Mouse (Mus musculus) embryonic fibroblast, embryonic 13.5 days (primary cell): ENCODE data around the gene Lcn11. TPM values are rescaled to one million over a fixed set of nuclear protein-coding genes. Genes with fewer than 3 reads are reported as not detected.
"Not testable (repeated sequence)": the region's sequence is repeated elsewhere in the genome, so short reads cannot be mapped to it uniquely, and the experiment has no call there.

ENCODE experiments used
- H3K27ac ChIP-seq: 2 replicates; pipeline ENCODE4 v1.5.1; 2012; ENCODE audit warnings: low read length, control low read depth, inconsistent platforms; ENCODE audit not compliant: insufficient read depth
- H3K4me1 ChIP-seq: 2 replicates; pipeline ENCODE4 v1.6.1; 2011; ENCODE audit warnings: low read length; ENCODE audit not compliant: control insufficient read depth, insufficient read depth
- H3K4me3 ChIP-seq: 2 replicates; pipeline ENCODE4 v1.5.1; 2011; ENCODE audit warnings: mild to moderate bottlenecking, control low read depth, low read length; ENCODE audit not compliant: insufficient read depth
- CTCF ChIP-seq: IDR thresholded peaks from 2 replicates; pipeline ENCODE4 v1.5.1; 2011; ENCODE audit warnings: mild to moderate bottlenecking, control low read depth, low read length, moderate library complexity, borderline replicate concordance; ENCODE audit not compliant: insufficient read depth
- POLR2A ChIP-seq: IDR thresholded peaks from 2 replicates; pipeline ENCODE4 v1.6.1; 2011; ENCODE audit warnings: low read depth, mild to moderate bottlenecking, control low read depth, low read length, moderate library complexity
- polyA plus RNA-seq: library from polyadenylated mRNA; stranded (reverse); fragments of >200 nt; gene quantifications from 2 replicates; pipeline ENCODE4 v1.2.4, GENCODE M21; 2011; ENCODE audit warnings: low read depth; ENCODE audit not compliant: missing spikeins, insufficient read length

Lcn11 gene
- polyA plus RNA-seq = not detected in 2 replicates

GRCm38 (mm10) chr2:25776717-25777116 lies at the start of gene Lcn11:
Gene Lcn11, plus strand, starts transcription at chr2:25777017.
- H3K4me1 ChIP-seq = no peaks in the 10 kb centered on the region
- TF ChIP-seq POLR2A (no peak), CTCF (no peak)
- no peak within 1 kb of the TSS for H3K27ac ChIP-seq
- no peak within 1 kb of the TSS for H3K4me3 ChIP-seq

GRCm38 (mm10) chr2:25733199-25733930 lies 43.5 kb upstream of the Lcn11 start:
- H3K4me3 ChIP-seq = no peak overlapping the region
- TF ChIP-seq CTCF = no peak
- TF ChIP-seq POLR2A = no peak
- H3K4me1 ChIP-seq = no peaks in the 10 kb centered on the region
- no peak overlapping the region for H3K27ac ChIP-seq

DNA sequence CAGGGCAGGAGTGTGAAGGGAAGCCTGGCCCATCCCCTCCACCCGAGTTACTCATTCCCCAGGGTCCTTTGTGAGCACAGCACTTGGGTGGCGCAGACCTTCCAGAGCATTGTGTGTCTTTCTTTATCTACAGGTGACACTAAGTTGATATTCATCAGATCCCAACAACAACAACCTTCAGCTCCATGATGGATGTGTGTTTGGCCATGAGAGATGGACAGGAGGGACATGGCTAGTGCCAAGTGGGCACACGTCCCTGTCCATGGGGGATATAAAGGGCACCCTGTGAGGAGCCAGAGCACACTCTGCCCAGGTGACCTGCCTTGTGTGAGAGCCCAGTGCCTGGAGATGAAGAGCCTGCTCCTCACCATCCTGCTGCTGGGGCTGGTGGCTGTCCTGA lies 40.1 kb upstream of the Lcn11 start, which contains the start of gene Obp2b:
Gene Obp2b (plus strand): TSS at position 301 of the 400 bp plus-strand sequence.
- H3K27ac ChIP-seq, H3K4me1 ChIP-seq, H3K4me3 ChIP-seq: not testable (repeated sequence)

DNA sequence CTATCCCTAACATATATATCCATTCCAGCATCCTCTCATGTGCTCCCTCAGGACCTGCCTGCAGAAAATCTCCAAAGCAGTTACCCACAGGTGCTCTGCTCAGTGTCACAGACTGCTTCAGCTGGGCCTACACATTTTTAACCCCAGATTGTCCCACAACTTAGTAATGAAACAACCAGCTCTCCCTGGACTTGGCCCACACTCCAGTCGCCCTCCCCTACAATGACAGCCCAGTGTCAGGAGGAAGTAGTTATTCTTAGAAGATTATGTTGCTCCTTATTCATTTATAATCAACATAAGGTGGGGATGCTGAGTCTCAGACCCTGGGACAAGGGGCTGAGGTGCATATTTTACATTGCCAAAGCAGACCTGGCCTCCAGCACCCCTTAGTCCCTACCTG lies 35.1 kb upstream of the Lcn11 start:
- TF ChIP-seq CTCF = no peak
- no peak for TF ChIP-seq POLR2A

DNA sequence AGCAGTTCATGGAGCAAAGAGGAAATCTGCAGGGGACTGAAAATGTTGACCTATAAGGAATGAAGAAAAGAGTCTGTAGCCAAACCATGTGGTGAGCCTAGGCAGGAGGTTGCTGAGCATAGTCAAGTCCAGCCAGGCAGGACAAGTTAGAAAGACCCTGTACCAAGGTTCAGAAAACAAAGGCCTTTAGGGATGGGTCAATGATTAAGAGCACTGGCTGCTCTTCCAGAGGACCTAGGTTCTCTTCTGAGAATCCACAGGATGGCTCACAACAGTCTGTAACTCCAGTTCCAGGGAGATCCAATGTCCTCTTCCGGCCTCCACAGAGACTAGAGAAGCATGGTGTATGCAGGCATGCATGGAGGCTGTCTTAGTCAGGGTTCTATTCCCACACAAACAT lies 22.6 kb upstream of the Lcn11 start:
- Histone ChIP-seq H3K4me1 (no peaks in the 10 kb centered on the region), H3K4me3 (no peak overlapping the region), H3K27ac (no peak overlapping the region)
- no peak for TF ChIP-seq CTCF

More for the DNA sequence above, 35.1 kb upstream of the Lcn11 start:
- no peak overlapping the region for H3K27ac ChIP-seq
- H3K4me1 ChIP-seq = no peaks in the 10 kb centered on the region
- no peak overlapping the region for H3K4me3 ChIP-seq

GRCm38 (mm10) chr2:25758064-25758625 lies 18.7 kb upstream of the Lcn11 start:
- no peak overlapping the region for H3K4me3 ChIP-seq
- TF ChIP-seq CTCF (no peak), POLR2A (no peak)
- H3K4me1 ChIP-seq = no peaks in the 10 kb centered on the region
- H3K27ac ChIP-seq = no peak overlapping the region

GRCm38 (mm10) chr2:25765269-25765668 lies 11.5 kb upstream of the Lcn11 start, which contains the start of gene Lcn3:
Gene Lcn3, plus strand, starts transcription at chr2:25765569.
- TF ChIP-seq CTCF (no peak), POLR2A (no peak)
- no peak within 1 kb of the TSS for H3K27ac ChIP-seq
- no peak within 1 kb of the TSS for H3K4me3 ChIP-seq
- H3K4me1 ChIP-seq = no peaks in the 10 kb centered on the region

GRCm38 (mm10) chr2:25767764-25768163 lies 9.1 kb upstream of the Lcn11 start:
- no peak for TF ChIP-seq POLR2A
- TF ChIP-seq CTCF = no peak
- no peak overlapping the region for H3K4me3 ChIP-seq
- H3K4me1 ChIP-seq = no peaks in the 10 kb centered on the region
- no peak overlapping the region for H3K27ac ChIP-seq

DNA sequence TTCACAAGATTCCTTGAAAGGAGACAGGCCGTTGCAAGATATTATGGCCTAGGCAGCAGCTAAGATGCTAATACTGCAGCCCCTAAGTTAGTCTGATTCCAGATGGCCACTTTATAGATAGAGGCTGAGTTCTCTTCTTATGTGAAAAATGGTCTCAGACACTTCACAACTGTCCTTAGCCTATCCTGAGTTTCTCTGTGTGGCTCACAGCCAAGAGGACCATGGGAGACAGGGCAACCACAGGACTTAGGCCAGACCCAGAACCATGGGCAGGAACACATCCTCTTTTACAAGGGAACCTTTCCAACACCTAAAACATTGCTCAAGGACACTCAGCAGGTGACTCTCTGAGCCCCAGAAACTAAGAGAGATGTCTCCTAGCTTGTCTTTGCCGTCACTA lies 3.3 kb upstream of the Lcn11 start:
- H3K27ac ChIP-seq = no peak overlapping the region
- H3K4me1 ChIP-seq = no peaks in the 10 kb centered on the region
- no peak overlapping the region for H3K4me3 ChIP-seq
- TF ChIP-seq CTCF (no peak), POLR2A (no peak)

- Histone ChIP-seq H3K4me1 (no peaks in the 10 kb centered on the region), H3K4me3 (no peak overlapping the region), H3K27ac (no peak overlapping the region)
- TF ChIP-seq CTCF (no peak), POLR2A (no peak)
These were observed 2.2 kb upstream of the Lcn11 start for GRCm38 (mm10) chr2:25774640-25775039.
